Mouse (Mus musculus): ENCODE measurements at regions not wholly inside any gene's neighbourhood (a gene's known extent, or its start where the extent isn't known, plus 50 kb on each side); places are given as distances from the start of the nearest gene placed in this dataset.

DNA sequence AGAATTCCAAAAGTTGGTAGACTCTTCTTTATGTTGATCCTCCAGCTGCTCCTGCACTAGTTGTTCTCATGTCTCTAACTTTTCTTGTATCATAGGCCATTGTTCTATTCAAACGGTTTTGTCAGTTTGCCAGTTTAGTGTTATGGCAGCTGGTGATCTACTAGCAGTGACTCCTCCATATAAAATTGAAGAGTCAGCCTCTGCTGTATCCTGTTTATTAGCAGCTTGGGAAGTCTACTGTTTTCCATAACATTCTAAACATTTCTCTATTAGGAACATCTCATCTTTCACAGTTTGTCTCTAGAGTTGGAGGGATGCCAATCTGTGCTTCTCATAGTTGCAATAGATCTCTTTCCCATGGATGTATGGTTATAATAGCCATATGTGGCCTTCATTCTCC lies 58.6 kb downstream of the Drd1 start:
- no peak for DNase-seq (ENCODE audit: low read depth, low spot score)

DNA sequence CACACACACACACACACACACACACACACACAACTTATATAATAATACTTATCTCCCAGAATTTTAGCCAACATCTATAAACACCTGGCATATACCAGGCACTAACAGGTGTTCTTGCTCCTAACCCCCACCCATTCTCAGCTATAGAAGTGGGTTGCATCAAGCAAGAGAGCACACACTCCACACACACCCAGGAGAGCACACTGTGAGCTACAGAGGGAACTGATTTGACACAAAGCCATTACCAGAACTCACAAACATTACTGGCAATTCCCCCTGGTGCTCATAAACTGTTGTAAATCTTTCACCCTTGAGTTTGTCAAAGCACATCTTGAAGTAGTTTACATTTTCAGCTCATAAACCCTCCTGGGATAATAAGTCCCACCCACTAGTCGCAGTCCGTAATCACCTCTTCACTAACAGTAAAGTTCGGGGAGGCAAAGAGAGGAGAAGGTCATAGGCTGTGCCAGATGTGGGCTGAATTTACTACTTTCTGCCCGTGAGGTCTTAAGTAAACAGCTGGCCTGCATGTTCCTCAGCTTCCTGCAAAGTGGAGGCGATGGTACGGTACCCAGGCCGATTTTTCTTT lies 62.5 kb downstream of the Drd1 start:
- DNase-seq (ENCODE audit: low read depth, low spot score) = no peak

DNA sequence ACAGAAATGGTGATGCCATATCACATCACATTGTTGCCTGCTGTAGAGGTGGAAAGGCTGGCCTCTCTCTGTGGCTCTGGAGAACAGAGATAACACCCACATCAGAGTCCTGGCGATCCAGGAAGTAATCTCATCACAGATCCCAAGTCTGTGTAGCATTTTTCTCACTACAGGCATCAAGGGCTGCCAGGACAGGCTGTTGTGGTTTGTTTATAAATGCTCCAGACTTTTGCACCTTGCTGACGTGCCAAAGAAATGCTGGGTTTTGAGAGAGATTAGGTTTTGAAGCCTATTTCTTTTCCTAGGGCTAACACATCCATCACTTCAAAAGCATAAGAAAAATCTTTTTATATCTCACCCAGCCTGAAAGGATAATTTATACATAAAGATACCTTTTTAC lies 76.3 kb downstream of the Drd1 start:
- DNase-seq (ENCODE audit: low read depth, low spot score) = no peak

DNA sequence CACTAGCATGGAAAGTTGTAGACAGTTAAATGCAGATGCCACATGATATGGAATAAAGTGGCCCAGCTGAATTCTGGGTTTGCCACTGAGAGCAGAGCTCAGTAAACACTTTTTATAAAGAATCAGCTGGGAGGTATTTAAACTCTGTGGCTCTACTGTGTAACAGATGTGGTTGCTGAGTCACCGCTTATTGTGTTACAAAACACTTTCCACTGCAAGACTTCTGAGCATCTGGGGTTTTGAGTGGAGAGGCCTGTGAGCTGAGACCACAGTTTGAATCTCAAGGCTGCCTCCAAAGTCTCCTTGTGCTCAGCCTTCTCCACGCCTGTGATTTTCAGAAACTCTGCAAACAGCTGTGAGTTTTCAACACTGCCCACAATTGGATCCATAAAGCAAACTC lies 86.1 kb downstream of the Drd1 start:
- DNase-seq (ENCODE audit: low read depth, low spot score) = no peak

DNA sequence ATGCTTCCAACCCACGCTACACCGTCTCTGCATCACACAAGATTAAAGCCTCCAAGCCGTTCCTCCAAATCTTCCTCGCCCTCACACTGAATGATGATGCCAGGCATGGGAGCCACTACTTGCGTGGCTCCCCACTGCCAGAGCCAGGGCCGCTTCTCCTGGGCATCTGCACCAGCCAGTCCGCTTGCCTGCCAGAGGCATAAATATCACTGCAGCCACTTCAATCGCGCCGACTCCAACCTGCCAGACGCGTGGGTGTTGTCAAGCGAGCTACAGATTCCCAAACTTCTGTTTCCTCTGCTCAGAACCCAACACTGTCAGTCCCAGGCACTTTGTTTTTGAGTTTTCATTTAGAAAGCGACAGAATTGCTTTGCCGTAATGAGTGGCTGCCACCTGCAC lies 99.3 kb downstream of the Drd1 start:
- no peak for DNase-seq (ENCODE audit: low read depth, low spot score)

DNA sequence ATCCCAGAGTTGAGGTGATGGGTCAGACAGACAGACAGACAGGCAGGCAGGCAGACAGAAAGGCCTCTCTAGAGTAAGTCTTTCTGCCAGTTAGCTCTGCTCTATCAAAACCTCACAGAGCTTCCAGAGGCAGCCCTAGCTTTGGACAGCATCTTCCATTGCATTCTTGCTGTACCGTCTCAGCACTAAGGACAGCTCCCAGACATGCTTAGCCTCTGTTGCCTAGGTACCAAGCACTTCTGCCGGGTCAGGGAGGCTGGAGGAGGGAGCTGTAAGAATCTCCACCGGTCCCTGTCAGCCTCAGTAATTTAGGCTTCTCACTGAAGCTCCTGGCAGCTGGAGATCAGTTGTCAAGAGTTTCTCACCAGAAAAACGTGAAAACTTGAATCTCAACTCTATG lies 107.4 kb downstream of the Drd1 start:
- DNase-seq (ENCODE audit: low read depth, low spot score) = no peak

DNA sequence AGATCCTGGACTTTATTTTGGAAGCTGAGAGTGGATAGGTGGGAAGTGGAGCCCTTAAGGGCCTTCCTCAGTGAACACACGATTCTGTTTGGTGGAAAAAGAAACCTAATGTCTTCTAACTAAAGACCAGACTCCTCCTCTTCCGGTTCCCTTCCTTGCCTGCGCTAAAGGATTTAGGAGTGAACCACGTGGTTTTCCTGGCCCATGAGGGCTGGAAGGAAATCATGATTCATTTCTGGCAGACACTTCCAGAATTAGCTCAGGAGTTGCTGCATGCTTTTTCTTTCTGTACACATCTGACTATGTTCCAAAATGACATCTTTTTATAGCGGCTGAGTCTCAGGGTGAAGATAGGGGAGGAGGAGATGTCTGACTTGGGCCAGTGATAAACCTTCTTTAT lies 109.8 kb downstream of the Drd1 start:
- DNase-seq (ENCODE audit: low read depth, low spot score) = no peak

DNA sequence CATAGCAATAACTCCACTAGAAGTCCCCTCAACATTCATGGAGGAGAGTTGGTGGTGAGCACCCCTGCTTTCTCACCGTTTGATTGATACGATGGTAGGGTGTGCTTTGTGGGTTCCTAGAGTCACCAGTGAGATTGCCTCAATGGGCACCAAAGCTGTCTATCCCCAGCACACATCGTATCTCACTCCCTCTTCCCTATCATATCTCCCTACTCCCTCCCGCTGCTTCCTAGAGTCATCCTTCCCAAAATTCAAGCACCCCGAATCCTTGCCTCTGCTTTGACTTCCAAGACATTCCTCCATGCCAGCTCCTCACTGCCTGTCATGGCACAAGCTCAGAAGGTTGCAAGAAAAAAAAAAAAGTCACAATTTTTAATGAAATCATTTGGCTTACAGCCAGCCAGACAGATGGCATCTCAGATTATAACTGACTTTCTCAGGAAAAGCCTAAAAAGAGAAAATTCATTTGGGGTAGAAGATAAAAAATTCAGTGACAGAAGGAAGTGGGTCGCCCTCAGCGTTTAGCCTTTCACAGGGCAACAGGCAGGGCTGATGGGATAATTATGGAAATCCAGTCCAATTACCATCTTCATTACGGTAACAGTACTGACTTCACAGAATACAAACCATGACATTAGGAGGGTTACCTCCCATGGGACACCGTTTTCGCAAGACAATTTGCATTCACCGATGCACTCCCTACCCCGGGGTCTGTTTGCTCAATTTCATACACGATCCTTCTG lies 114.3 kb downstream of the Drd1 start:
- peak; percentile 6 for DNase-seq (ENCODE audit: low read depth, low spot score)

DNA sequence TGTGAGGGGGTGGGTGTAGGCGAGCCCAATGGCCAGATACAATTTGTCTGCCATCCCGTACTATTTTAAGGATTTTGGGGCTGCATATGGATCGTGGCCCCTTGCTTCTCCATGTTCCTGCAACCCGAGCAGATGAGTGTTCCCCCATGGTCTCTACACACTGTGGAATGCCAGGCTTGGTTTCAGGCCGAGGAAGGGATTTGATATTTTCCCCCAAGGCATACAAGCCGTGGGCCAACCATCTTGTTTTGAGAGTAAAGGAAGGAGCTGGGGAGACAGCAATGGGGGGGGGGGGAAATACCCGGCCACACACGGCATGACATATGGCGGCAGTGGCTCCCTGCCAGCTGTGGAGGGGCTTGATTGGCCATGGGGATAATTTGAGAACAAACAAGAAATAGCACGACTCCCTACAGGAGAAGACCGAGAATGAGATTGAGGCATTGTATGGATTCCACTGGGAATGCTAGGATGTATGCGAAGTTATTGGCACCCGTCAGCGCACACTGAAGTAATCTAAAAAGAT lies 120.3 kb downstream of the Drd1 start:
- DNase-seq (ENCODE audit: low read depth, low spot score) = no peak

DNA sequence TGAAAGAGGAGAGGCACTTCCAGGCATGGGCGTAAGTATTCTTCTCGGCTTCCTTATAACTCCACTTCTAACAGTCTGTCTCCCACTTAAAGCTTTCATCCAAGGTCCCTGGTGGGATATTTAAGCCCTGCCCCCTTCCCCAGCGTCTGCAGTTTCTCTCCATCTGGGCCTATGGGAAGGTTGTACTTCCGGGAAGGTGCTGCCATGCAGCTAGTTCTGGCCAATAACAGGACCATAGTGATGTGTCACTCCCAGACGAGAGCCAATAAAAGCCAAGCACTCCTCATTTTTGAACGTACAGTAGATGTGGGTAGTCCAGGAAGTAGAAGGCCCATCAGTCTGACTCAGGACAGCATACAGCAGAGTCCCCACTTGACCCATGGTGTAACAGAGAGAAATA lies 121.0 kb downstream of the Drd1 start:
- no peak for DNase-seq (ENCODE audit: low read depth, low spot score)

DNA sequence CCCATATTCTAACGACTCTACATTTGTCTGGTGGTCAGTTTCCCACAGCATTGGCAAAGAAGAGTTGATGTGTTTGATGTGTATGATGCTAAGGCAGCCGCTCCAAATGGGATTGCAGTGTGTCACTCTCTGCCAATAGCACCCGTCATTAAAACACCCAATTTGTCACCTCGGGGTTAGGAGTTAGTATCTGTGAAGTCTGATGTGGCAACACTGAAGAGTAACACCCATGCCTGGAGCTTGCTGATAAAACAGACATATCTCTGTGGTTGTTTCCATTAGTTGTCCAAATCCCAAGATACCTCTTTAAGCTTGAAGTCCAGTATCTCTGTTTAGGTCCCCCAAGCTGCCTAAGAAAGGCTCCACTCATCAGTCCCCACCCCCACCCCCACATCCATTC lies 129.4 kb downstream of the Drd1 start:
- DNase-seq (ENCODE audit: low read depth, low spot score) = no peak

DNA sequence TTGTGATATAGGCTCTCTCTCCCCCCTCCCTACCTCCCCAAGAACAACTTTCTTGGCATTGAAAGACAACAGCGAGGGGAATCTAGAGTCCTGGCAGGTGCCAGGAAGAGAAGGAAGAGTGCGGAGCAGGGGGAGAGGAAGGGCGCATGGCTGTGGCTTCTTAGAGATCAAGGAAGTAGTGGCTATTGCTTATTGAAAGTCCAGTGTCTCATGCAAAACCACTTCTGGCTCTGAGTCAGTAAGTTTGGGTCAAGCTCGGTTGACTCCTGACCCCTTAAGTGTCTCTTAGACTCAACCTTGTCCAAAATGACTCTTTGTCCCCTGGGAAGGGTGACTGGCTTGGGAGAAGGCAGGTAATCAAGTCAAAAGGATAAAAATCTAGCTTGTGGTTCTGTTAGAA lies 131.1 kb downstream of the Drd1 start:
- DNase-seq (ENCODE audit: low read depth, low spot score) = no peak

DNA sequence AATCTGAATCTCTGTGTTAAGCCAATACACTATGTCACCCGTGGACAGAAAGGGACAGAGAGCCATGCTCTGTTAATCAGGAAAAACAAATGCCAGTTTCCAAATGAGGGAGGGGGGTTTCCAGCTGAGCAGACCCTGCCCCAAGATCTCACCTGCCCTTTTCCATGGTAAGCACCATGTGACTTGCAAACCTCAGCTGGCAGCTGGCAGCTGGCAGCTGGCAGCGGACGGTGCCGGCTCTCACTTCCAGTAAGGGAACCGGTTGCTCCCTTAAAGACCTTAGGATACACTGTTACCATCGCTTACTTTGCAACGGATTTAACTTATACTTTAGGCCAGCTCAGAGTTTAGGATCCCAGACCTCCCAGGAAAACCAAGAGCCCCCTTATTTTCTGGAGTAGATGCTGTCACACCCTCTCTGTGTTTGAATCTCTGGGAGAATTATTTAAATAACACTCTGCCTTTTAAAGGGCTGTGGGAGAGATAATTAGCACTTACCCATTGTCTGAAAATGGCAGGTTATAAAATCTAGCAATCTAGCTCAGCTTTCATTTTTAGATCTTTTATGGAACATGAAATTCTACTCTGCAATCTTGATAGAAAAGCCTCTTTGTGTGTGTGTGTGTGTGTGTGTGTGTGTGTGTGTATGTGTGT lies 131.7 kb downstream of the Drd1 start:
- DNase-seq (ENCODE audit: low read depth, low spot score) = no peak

DNA sequence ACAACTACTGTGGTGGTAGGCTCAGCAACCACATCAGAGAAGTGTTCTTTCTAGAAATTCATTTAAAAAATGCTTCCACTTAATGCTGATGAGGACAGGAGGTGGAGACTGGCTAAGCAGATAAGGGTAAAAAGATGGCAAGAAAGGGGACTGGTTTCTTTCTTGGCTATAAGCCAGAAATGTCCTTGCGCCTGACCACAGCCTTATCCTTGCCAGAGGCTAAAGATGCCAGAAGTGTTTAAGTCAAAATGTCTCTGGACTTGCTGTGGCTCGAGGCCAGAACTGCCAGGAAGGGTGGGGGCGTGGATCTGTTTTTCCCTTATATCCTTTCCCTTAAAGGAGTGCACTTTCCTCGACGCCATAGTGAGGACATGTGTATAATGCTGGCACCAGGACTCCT lies 133.7 kb downstream of the Drd1 start:
- no peak for DNase-seq (ENCODE audit: low read depth, low spot score)

DNA sequence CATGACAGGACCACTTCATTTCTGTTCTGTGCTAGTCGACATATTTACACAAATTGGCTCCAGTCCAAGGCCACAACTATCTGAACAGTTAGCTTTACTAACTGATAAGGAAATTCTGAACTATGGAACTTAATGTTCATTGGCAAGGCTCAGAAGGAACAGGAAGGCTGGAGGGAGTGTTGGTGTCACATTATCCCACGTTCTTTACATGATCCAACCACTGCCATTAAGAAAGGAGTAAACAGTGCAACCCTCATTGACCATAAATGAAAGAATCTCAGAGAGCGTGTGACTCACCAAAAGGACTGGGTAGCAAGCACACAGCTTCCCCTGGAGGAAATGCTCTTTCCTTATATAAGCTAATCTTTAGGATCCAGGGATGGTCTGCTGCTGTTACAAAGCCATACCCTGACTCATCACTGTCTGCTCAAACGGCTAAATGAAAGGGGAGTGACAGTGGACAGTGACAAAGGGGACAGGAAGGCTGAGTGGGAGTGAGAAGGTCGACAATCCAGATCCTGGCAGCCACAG lies 135.6 kb downstream of the Drd1 start:
- no peak for DNase-seq (ENCODE audit: low read depth, low spot score)

DNA sequence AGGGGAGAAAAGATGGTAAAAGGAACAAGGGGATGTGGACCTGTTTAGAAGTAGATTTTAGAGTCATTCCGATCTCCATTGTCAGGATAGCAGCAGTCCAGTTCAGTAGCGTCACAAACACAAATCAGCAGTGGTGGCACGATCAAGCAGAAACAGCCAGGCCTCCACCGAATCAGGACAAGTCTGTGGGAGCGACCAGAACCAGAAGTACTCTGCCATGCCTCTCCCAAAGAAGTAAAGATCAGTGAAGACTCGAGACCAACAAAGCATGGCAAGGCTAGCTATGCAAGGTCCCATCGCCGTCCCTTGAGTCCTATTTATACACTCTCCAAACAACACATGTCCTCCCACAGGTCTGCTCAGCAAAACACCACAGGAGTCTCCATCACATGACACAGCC lies 140.0 kb downstream of the Drd1 start:
- DNase-seq (ENCODE audit: low read depth, low spot score) = no peak

DNA sequence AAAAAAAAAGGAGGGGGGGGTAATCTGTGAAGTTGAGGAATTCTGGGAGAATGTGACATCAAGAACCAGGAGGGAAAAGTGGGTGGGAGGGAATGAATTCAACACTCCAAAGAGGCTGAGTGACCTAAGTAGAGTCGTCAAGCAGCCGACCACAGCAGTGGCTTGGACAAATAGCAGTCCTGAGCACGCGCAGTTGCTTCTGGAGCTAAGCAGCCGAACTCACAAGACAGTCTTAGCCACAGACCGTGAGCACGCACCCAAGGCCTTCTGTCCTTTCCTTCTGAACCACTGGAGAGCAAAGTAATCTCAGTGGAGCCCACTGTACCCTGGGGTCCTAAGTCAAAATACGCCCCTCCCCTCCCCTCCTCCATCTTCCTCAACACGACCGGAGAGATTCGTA lies 141.1 kb downstream of the Drd1 start:
- no peak for DNase-seq (ENCODE audit: low read depth, low spot score)

DNA sequence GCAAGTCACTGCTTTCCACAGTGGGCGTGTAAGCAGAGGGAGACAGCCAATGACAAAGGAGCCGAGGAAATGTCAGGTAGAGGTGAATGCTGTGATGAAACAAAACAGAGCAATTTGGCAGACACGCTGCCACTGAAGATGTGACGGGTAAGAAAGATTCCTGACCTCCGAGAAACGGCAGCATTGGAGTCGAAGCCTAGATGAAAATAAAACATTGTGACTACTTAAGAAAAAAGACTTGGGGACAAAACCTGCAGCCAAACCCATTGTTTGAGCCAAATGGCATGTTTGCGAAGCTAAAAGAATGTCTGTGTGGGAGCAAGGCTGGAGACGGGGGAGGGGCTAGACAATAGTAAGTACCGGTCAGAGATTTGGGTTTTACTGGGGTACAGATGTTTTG lies 142.0 kb downstream of the Drd1 start:
- no peak for DNase-seq (ENCODE audit: low read depth, low spot score)

DNA sequence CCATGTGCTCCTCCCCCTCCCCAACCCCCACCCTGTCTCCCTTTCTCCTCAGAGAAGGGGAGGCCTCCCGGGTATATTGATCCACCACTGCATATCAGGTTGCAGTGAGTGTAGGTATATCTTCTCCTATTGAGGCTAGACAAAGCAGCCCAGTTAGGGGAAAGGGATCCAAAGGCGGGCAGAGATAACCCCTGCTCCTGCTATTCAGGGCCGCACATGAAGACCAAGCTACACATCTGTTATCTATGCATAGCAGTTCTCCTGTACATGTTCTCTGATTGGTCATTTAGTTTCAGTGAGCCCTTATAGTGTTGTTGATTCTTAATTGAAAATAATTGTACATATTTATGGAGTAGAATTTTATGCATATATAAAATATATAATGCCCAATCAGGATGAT lies 143.7 kb downstream of the Drd1 start:
- DNase-seq (ENCODE audit: low read depth, low spot score) = no peak

DNA sequence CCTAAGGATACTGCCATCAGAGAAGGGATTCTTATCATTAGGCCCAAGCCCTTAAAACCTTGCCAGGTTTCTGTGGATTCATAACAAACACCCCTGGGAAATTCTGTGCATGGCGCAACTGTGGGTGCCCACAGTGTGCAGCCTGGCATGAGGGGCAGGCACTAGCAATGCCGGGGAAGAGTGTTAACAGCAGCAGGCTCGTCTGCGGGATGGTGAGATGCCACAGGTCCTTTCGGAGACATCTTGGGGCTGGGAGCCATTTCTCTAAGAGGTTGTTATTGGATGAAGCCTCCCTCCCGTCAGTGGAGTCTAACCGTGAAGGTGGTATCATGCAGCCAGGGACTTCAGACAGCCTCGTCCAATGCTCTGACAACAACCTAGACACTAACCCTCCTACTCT lies 144.2 kb downstream of the Drd1 start:
- DNase-seq (ENCODE audit: low read depth, low spot score) = no peak

DNA sequence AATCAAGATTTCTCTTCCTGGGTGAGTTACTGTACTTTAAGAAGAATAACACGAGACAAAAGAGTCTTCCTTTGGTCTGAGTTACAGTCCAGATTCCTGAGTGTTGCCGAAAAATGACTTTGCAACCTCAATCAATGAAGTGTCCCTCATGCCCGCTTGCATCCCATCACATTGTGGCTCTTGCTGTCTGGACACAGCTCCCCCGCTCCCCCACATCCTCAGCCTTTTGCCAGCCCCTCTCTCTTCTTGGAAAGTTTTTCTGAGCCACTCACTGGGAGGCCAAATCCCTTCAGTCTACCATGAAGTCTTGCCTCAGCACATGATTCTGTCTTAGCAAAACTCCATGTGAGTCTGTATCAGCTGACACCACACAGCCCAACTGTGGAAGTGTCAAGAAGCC lies 145.3 kb downstream of the Drd1 start:
- DNase-seq (ENCODE audit: low read depth, low spot score) = no peak

DNA sequence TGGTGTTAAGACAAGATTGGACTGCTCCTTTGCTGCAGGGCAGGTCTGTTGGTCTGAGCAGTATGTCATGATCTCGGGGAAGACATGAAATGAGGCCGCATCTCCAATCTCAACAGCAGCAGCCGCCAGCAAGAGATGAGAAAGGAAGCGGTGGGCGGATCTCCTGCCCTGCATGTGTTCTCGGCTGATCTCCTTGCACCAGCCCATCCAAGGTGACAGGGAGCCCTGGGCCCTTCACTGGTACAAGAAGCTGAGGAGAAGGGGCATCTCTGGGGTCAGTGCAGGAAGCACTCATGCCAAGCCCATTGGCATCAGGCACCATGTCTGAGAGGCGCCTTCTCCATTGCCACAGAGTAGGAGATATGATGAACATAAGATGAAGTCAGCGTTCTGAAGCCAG lies 151.0 kb downstream of the Drd1 start:
- no peak for DNase-seq (ENCODE audit: low read depth, low spot score)

DNA sequence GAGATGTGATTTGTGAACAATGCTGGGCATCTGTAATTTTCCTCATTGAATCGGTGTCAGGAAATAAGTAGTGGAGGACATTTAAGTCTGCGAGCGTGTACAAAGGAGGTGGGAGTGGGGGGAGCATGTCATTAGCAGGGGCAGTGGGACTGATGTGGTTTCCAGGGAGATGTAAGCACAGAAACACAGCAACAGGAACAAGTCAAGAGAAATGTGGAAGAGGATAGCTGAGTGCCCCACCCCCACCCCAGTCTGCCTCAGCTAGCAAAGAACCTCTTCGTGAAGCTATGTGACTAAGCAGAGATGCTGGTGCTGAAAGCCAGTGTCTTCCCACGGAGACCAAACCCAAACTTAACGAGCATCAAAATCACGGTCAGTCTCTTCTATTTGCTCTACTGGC lies 151.9 kb downstream of the Drd1 start:
- no peak for DNase-seq (ENCODE audit: low read depth, low spot score)

All from retina, adult 2 months (tissue).